Mouse (Mus musculus) brown adipose tissue, adult 24 weeks (tissue): Measurements from ENCODE around the gene Agbl5. TPM values are rescaled to one million over a fixed set of nuclear protein-coding genes. Genes with fewer than 3 reads are reported as not detected.

Experiments
- H3K27ac ChIP-seq: fragments of 200-500 bp; replicated peaks from 2 replicates; pipeline ENCODE4 v1.5.1; 2012; ENCODE audit warnings: low read depth, mild to moderate bottlenecking, low read length
- H3K4me1 ChIP-seq: fragments of 200-500 bp; 2 replicates; pipeline ENCODE4 v1.6.1; 2012; ENCODE audit warnings: low read length, mixed read lengths; ENCODE audit not compliant: control insufficient read depth, insufficient read depth, insufficient read length
- H3K4me3 ChIP-seq: fragments of 200-500 bp; 2 replicates; pipeline ENCODE4 v1.5.1; 2012; ENCODE audit warnings: low read depth, mild to moderate bottlenecking, low read length, moderate library complexity; ENCODE audit not compliant: insufficient read depth
- polyA plus RNA-seq: library from polyadenylated mRNA; stranded (reverse); fragments of >200 nt; gene quantifications from 2 replicates; pipeline ENCODE4 v1.2.4, GENCODE M21; 2012; ENCODE audit not compliant: missing spikeins, insufficient read depth, insufficient read length

Gene Agbl5
- polyA plus RNA-seq, 1 experiment, result 1.7 TPM

- no peak overlapping the region for H3K27ac ChIP-seq
- no peak overlapping the region for H3K4me3 ChIP-seq
- peaks cover 9% of the 10 kb centered on the region for H3K4me1 ChIP-seq
Measured at GRCm38 (mm10) chr5:30920621-30921020, 32.1 kb downstream of the Agbl5 start.

GRCm38 (mm10) chr5:30921256-30922033, 33.0 kb downstream of the Agbl5 start, which contains the start of gene Khk:
TSS of gene Khk (plus strand) at chr5:30921431.
- peak within 1 kb of the TSS; percentile 35 for H3K27ac ChIP-seq
- H3K4me3 ChIP-seq, result peak within 1 kb of the TSS; percentile 75
- peaks cover 9% of the 10 kb centered on the region for H3K4me1 ChIP-seq

- H3K27ac ChIP-seq, result no peak overlapping the region
- peak overlapping the region; percentile 75; the same call in 1 of the 2 replicates for H3K4me3 ChIP-seq
- peaks cover 7% of the 10 kb centered on the region for H3K4me1 ChIP-seq
Measured at GRCm38 (mm10) chr5:30922581-30923041, 34.1 kb downstream of the Agbl5 start.

GRCm38 (mm10) chr5:30923119-30923518, 34.6 kb downstream of the Agbl5 start:
- Histone ChIP-seq H3K4me3 (no peak overlapping the region), H3K27ac (no peak overlapping the region), H3K4me1 (peaks cover 7% of the 10 kb centered on the region; the same call in 1 of the 2 replicates)

- H3K4me1 ChIP-seq, result peaks cover 7% of the 10 kb centered on the region; the same call in 1 of the 2 replicates
- H3K4me3 ChIP-seq, result no peak overlapping the region
- H3K27ac ChIP-seq, result no peak overlapping the region
Measured at GRCm38 (mm10) chr5:30924614-30925013, 36.1 kb downstream of the Agbl5 start.

DNA sequence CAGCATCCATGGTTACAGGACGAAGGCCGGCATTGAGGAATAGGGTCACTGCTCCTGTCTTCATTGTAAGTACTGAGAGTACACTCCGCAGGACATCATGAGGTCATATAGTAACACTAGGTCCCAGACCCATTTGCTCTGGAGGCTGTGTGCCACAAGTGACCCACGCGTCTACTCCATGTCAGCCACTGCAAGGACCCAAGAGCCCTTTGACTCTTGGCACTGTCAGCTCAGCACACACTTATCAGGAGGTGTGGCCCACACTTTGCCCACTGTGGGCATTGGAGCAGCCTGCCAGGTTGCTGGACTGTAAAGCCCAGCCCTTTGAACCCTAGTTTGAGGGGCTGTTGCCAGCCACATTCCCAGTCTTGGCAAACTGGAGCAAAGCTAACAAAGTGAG, 36.7 kb downstream of the Agbl5 start:
- Histone ChIP-seq H3K4me1 (peaks cover 7% of the 10 kb centered on the region; the same call in 1 of the 2 replicates), H3K4me3 (no peak overlapping the region), H3K27ac (no peak overlapping the region)

DNA sequence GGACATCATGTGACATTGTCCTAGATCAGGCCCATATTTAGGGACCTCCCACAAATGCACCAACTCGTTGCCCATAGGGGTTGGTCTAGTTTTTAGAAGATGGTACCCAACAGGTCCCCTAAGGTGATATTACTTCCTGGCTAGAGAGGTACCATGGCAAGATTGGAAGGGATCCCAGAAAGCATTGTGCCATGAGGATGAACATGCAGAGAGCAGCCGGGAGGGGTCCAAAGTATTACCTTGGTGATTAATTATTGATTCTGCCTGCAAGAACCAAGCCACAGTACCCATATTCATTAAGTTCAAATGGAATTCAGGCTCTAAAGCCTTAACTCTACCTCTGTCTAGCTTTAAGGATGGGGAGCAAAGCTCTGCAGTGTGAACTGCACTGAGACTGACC, 37.6 kb downstream of the Agbl5 start:
- H3K4me3 ChIP-seq, result no peak overlapping the region
- H3K27ac ChIP-seq, result no peak overlapping the region
- peaks cover 7% of the 10 kb centered on the region; the same call in 1 of the 2 replicates for H3K4me1 ChIP-seq

DNA sequence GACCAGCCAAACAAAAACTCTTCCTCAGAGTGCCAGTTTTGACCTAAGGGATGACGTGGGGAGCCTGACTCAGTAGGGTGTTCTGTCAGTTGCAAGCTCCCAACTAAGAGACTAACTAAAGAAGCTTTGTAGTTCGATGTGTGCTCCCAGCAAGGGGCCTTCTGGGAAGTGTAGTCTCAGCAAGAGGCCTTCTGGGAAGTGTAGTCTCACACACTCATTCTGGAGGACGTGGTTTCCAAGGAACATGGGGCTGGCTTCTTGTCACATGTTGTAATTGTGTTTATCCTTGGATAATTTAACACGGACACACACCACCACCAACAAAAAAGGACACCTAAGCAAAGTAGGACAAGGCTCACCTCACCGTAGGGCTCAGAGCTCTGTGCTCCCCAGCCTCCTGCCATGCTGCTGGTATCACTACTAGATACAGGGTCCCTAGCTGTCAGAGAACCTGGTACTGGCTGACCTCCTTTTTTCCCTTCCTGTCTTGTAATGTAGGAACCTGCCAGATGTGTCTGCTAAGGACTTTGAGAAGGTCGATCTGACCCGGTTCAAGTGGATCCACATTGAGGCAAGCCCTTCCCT, 39.5 kb downstream of the Agbl5 start:
- Histone ChIP-seq H3K27ac (no peak overlapping the region), H3K4me1 (no peaks in the 10 kb centered on the region), H3K4me3 (no peak overlapping the region)

DNA sequence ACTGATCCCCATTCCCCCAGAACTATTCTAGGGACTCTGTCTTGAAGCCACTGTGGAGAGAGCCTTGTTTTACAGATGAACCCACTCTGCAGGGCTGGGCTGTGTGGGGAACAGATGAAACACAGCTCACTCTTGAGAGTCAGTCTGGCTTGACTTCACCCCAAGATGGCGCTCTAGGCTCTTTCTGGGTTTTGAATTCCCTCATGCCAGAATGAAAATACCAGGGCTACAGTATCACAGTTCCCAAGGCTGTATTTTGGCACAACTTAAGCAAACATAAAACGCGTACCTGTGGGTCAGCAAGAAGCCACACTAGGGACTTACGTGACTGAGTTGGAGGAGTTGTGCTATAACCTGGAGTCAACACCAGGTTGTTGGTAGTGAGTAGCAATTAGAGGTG, 41.6 kb downstream of the Agbl5 start:
- Histone ChIP-seq H3K4me3 (no peak overlapping the region), H3K4me1 (no peaks in the 10 kb centered on the region), H3K27ac (no peak overlapping the region)

DNA sequence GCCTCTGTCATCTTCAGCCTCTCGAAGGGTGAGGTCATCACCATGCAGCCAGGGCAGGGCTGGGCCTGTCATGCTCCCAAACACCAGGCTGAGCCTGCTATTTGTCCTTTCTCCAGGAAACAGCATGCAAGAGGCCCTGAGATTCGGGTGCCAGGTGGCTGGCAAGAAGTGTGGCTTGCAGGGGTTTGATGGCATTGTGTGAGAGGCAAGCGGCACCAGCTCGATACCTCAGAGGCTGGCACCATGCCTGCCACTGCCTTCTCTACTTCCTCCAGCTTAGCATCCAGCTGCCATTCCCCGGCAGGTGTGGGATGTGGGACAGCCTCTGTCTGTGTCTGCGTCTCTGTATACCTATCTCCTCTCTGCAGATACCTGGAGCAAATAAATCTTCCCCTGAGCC, 42.4 kb downstream of the Agbl5 start:
- Histone ChIP-seq H3K4me3 (no peak overlapping the region), H3K27ac (no peak overlapping the region), H3K4me1 (no peaks in the 10 kb centered on the region)

GRCm38 (mm10) chr5:30931378-30931777, 42.9 kb downstream of the Agbl5 start:
- Histone ChIP-seq H3K4me1 (no peaks in the 10 kb centered on the region), H3K27ac (no peak overlapping the region), H3K4me3 (no peak overlapping the region)

- Histone ChIP-seq H3K4me1 (no peaks in the 10 kb centered on the region), H3K27ac (no peak overlapping the region), H3K4me3 (no peak overlapping the region)
Measured at GRCm38 (mm10) chr5:30933705-30934104, 45.2 kb downstream of the Agbl5 start.

DNA sequence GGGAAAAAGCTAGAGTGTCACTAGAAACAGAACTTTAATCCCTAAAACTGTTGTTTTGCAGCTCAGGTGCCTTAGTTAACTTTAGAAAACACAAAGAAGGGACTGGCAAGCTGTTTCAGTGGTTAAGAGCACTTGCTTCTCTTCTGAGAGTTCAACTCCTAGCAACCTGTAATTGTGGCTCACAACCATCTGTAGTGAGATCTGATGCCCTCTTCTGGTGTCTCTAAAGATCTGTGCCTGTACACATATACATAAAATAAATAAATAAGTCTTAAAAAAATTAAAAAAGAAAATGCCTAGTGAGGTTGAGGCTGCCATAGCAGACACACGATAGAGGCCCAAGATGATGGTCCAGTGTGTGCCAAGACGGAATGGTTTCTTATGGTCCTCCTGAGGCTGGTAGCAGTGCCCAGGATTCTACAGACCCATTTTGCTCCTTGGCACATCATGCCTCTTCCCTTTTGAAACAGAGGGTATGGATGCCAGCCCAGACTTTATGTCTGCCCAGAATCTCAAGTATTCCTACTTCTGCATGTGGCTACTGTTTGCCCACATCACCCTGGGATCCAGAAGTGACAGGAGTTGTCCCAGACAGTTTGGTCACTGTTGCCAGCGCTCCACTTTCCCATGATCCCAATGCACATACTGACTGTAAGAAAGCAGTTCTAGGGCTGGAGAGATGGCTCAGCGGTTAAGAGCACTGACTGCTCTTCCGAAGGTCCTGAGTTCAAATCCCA, 46.4 kb downstream of the Agbl5 start:
- no peak overlapping the region for H3K27ac ChIP-seq
- no peaks in the 10 kb centered on the region for H3K4me1 ChIP-seq
- no peak overlapping the region for H3K4me3 ChIP-seq

DNA sequence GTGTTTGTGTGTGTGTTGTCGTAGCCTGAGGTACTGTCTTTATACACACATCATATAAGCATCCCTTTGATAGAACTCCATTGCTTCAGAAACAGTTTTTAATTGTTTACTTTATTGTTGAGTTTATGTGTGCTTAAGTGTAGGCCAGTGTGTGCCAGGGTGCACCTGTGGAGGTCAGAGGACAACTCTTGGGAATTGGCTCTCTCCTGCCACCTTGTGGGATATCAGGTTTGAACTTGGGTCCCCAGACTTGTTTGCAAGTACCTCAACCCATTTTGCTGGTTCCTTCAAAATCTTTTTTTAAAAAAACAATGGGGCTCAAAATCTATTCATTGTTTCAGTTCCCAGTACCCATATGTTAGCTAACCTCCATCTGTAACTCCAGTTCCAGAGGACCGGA, 54.5 kb downstream of the Agbl5 start:
- Histone ChIP-seq H3K27ac (no peak overlapping the region), H3K4me3 (no peak overlapping the region), H3K4me1 (0 out of 2 replicates have a peak, but pooled peaks cover 4% of the 10 kb centered on the region)

GRCm38 (mm10) chr5:30944344-30944743, 55.9 kb downstream of the Agbl5 start:
- Histone ChIP-seq H3K27ac (no peak overlapping the region), H3K4me3 (no peak overlapping the region), H3K4me1 (0 out of 2 replicates have a peak, but pooled peaks cover 10% of the 10 kb centered on the region)
